In genomic region chr13:103978286-103978866, GRCm38 (mm10) we compare ENCODE assay signal across 9 mouse cellular contexts. TPM values are rescaled to one million over a fixed set of nuclear protein-coding genes. Genes with fewer than 3 reads are reported as not detected.
A peak's percentile ranks its signal among the peaks of the same experiment; 100 is the strongest.
DNase-seq lines count a peak whose midpoint lies in the region; ATAC-seq lines count a peak whose summit lies in the region.
"Had no signal": no experiment of that assay in that cellular context is flagged by ENCODE, and none has a peak within 500 bp of the region (broad histone marks: within the 10 kb centered on the region; RNA-seq: fewer than 3 reads in every experiment).

No protein-coding gene starts in this region.

- H3K9ac ChIP-seq in heart, embryonic 11.5 days (ENCODE audit: low read depth, low read length) = no peak overlapping the region

- no peaks in the 10 kb centered on the region for H3K36me3 ChIP-seq in heart, embryonic 11.5 days (ENCODE audit: control insufficient read depth, insufficient read depth, low read length)
- H3K36me3 ChIP-seq: G1E had no signal

- no peak overlapping the region for H3K4me2 ChIP-seq in heart, embryonic 11.5 days

- no peaks in the 10 kb centered on the region for H3K27me3 ChIP-seq in heart, embryonic 11.5 days (ENCODE audit: control insufficient read depth, insufficient read depth, low read length)

- 20% methylated on average over 5 of the region's 5 CpGs for WGBS in heart, embryonic 11.5 days (ENCODE audit: insufficient replicate concordance)

- peak; percentile 46; the same call in 1 of the 2 replicates for ATAC-seq in heart, embryonic 11.5 days (replicated peaks; ENCODE audit: insufficient number of reproducible peaks, low FRiP score, low TSS enrichment)

- peak; percentile 65 for DNase-seq in urinary bladder, postnatal 14 days (ENCODE audit: low spot score)
- no peak for DNase-seq in urinary bladder, postnatal 4 days (ENCODE audit: low spot score in 2 of 2)
- peak; percentile 39 to 69 for DNase-seq in kidney, postnatal 36 days
- no peak for DNase-seq in spleen, adult 12 weeks (ENCODE audit: low spot score)
- no peak for DNase-seq in spleen, adult 18-20 months
- DNase-seq in layer of hippocampus, postnatal 25 days (ENCODE audit: extremely low spot score in 1 of 2, low spot score in 1 of 2) = no peak
- DNase-seq in liver = no peak

- no peak overlapping the region for H3K4me3 ChIP-seq in heart, embryonic 11.5 days (ENCODE audit: low read depth, low read length)

- H3K9me3 ChIP-seq in heart, embryonic 11.5 days (replicated peaks; ENCODE audit: control insufficient read depth, low read length) = peaks cover 2% of the 10 kb centered on the region; the same call in 1 of the 2 replicates

- peak overlapping the region; percentile 85 for H3K27ac ChIP-seq in heart, embryonic 11.5 days (ENCODE audit: low read depth, low read length)

- H3K4me1 ChIP-seq in heart, embryonic 11.5 days (ENCODE audit: control insufficient read depth, insufficient read depth, low read length) = peaks cover 15% of the 10 kb centered on the region

RNA-seq across cellular contexts. Expression of gene Erbin, which starts 58.1 kb away (rescaled TPM):
- 19.5 and 20.3 TPM in 2 replicates for polyA plus RNA-seq in heart, embryonic 11.5 days (2014; fragmentation: Nextera tagmentation; extraction: Ambion mirVana)
- 10 to 100 TPM; 39.7 to 40.9 TPM for total RNA-seq in layer of hippocampus, postnatal 25 days (2021)

Comparison
In these comparisons a context has a peak if more than half of its experiments do, and no peak if none do; other contexts are left out.
1. DNase-seq: peak in urinary bladder, postnatal 14 days (single experiment) and kidney, postnatal 36 days (2 of 2); none in urinary bladder, postnatal 4 days (0 of 2), spleen, adult 12 weeks (single experiment), spleen, adult 18-20 months (0 of 2), layer of hippocampus, postnatal 25 days (0 of 2) and liver (single experiment).